Mouse (Mus musculus): ENCODE measurements around the gene Eno1. TPM values are rescaled to one million over a fixed set of nuclear protein-coding genes. Genes with fewer than 3 reads are reported as not detected.
A peak's percentile ranks its signal among the peaks of the same experiment; 100 is the strongest.

Gene Eno1
- polyA plus RNA-seq, 1 experiment from 2014 or later: 935 TPM

GRCm38 (mm10) chr4:150239503-150239902 lies 3.0 kb downstream of the Eno1 start:
- H3K9ac ChIP-seq (replicated peaks; ENCODE audit: low read length): no peak overlapping the region
- DNase-seq: no peak
- WGBS: 44% methylated on average over 6 of the region's 6 CpGs

GRCm38 (mm10) chr4:150239951-150240368 lies 3.4 kb downstream of the Eno1 start:
- no peak overlapping the region; the same call in 1 of the 2 replicates for H3K4me3 ChIP-seq (replicated peaks; ENCODE audit: low read depth, low read length)
- H3K27ac ChIP-seq (replicated peaks; ENCODE audit: low read depth, low read length): no peak overlapping the region
- H3K4me2 ChIP-seq (ENCODE audit: low read length): peak overlapping the region; percentile 86
- H3K4me1 ChIP-seq (ENCODE audit: control insufficient read depth, insufficient read depth, low read length): peaks cover 28% of the 10 kb centered on the region
- ATAC-seq (ENCODE audit: low FRiP score, low TSS enrichment): no peak
- no peak overlapping the region for H3K9ac ChIP-seq (replicated peaks; ENCODE audit: low read length)
- H3K36me3 ChIP-seq (ENCODE audit: control insufficient read depth, insufficient read depth, low read length): peaks cover 46% of the 10 kb centered on the region
- H3K9me3 ChIP-seq (ENCODE audit: control insufficient read depth, low read length): no peaks in the 10 kb centered on the region
- DNase-seq: peak; percentile 96
- no peaks in the 10 kb centered on the region for H3K27me3 ChIP-seq (ENCODE audit: control insufficient read depth, insufficient read depth, low read length)
- WGBS: 10% methylated on average over 6 of the region's 6 CpGs

More at GRCm38 (mm10) chr4:150239503-150239902, 3.0 kb downstream of the Eno1 start:
- peak overlapping the region; percentile 86 for H3K4me2 ChIP-seq (ENCODE audit: low read length)
- H3K27me3 ChIP-seq (ENCODE audit: control insufficient read depth, insufficient read depth, low read length): no peaks in the 10 kb centered on the region
- H3K9me3 ChIP-seq (ENCODE audit: control insufficient read depth, low read length): no peaks in the 10 kb centered on the region
- H3K4me3 ChIP-seq (replicated peaks; ENCODE audit: low read depth, low read length): peak overlapping the region; percentile 50
- no peak for ATAC-seq (ENCODE audit: low FRiP score, low TSS enrichment)
- H3K36me3 ChIP-seq (ENCODE audit: control insufficient read depth, insufficient read depth, low read length): peaks cover 41% of the 10 kb centered on the region
- no peak overlapping the region for H3K27ac ChIP-seq (replicated peaks; ENCODE audit: low read depth, low read length)
- peaks cover 28% of the 10 kb centered on the region for H3K4me1 ChIP-seq (ENCODE audit: control insufficient read depth, insufficient read depth, low read length)

- no peak overlapping the region for H3K4me2 ChIP-seq (ENCODE audit: low read length)
- H3K36me3 ChIP-seq (ENCODE audit: control insufficient read depth, insufficient read depth, low read length): peaks cover 49% of the 10 kb centered on the region
- 90% methylated on average over 1 of the region's 1 CpGs for WGBS
These were observed 3.9 kb downstream of the Eno1 start for GRCm38 (mm10) chr4:150240381-150240886.

GRCm38 (mm10) chr4:150241708-150242107 lies 5.2 kb downstream of the Eno1 start:
- Histone ChIP-seq H3K36me3 (ENCODE audit: control insufficient read depth, insufficient read depth, low read length) (peaks cover 61% of the 10 kb centered on the region), H3K9ac (replicated peaks; ENCODE audit: low read length) (no peak overlapping the region), H3K4me2 (ENCODE audit: low read length) (no peak overlapping the region), H3K9me3 (ENCODE audit: control insufficient read depth, low read length) (no peaks in the 10 kb centered on the region), H3K4me3 (replicated peaks; ENCODE audit: low read depth, low read length) (no peak overlapping the region), H3K27ac (replicated peaks; ENCODE audit: low read depth, low read length) (no peak overlapping the region), H3K27me3 (ENCODE audit: control insufficient read depth, insufficient read depth, low read length) (no peaks in the 10 kb centered on the region), H3K4me1 (ENCODE audit: control insufficient read depth, insufficient read depth, low read length) (peaks cover 23% of the 10 kb centered on the region)
- DNase-seq: no peak
- ATAC-seq (ENCODE audit: low FRiP score, low TSS enrichment): no peak
- 72% methylated on average over 4 of the region's 4 CpGs for WGBS

More at GRCm38 (mm10) chr4:150240381-150240886, 3.9 kb downstream of the Eno1 start:
- Histone ChIP-seq H3K9ac (replicated peaks; ENCODE audit: low read length) (no peak overlapping the region), H3K9me3 (ENCODE audit: control insufficient read depth, low read length) (no peaks in the 10 kb centered on the region), H3K4me1 (ENCODE audit: control insufficient read depth, insufficient read depth, low read length) (peaks cover 28% of the 10 kb centered on the region), H3K4me3 (replicated peaks; ENCODE audit: low read depth, low read length) (no peak overlapping the region), H3K27ac (replicated peaks; ENCODE audit: low read depth, low read length) (no peak overlapping the region), H3K27me3 (ENCODE audit: control insufficient read depth, insufficient read depth, low read length) (no peaks in the 10 kb centered on the region)
- no peak for ATAC-seq (ENCODE audit: low FRiP score, low TSS enrichment)
- no peak for DNase-seq

GRCm38 (mm10) chr4:150242745-150243144 lies 6.2 kb downstream of the Eno1 start:
- 85% methylated on average over 5 of the region's 5 CpGs for WGBS
- Histone ChIP-seq H3K9ac (replicated peaks; ENCODE audit: low read length) (no peak overlapping the region), H3K4me1 (ENCODE audit: control insufficient read depth, insufficient read depth, low read length) (peaks cover 23% of the 10 kb centered on the region), H3K27ac (replicated peaks; ENCODE audit: low read depth, low read length) (no peak overlapping the region), H3K36me3 (ENCODE audit: control insufficient read depth, insufficient read depth, low read length) (peaks cover 70% of the 10 kb centered on the region), H3K4me3 (replicated peaks; ENCODE audit: low read depth, low read length) (no peak overlapping the region), H3K4me2 (ENCODE audit: low read length) (no peak overlapping the region), H3K27me3 (ENCODE audit: control insufficient read depth, insufficient read depth, low read length) (no peaks in the 10 kb centered on the region), H3K9me3 (ENCODE audit: control insufficient read depth, low read length) (no peaks in the 10 kb centered on the region)
- ATAC-seq (ENCODE audit: low FRiP score, low TSS enrichment) (no peak), DNase-seq (no peak)

- no peak overlapping the region for H3K4me2 ChIP-seq (ENCODE audit: low read length)
- no peak for DNase-seq
- WGBS: 79% methylated on average over 2 of the region's 2 CpGs
- H3K9me3 ChIP-seq (ENCODE audit: control insufficient read depth, low read length): no peaks in the 10 kb centered on the region
- no peak for ATAC-seq (ENCODE audit: low FRiP score, low TSS enrichment)
- peaks cover 87% of the 10 kb centered on the region for H3K36me3 ChIP-seq (ENCODE audit: control insufficient read depth, insufficient read depth, low read length)
- no peaks in the 10 kb centered on the region for H3K27me3 ChIP-seq (ENCODE audit: control insufficient read depth, insufficient read depth, low read length)
- H3K4me3 ChIP-seq (replicated peaks; ENCODE audit: low read depth, low read length): no peak overlapping the region
- no peak overlapping the region for H3K9ac ChIP-seq (replicated peaks; ENCODE audit: low read length)
- H3K27ac ChIP-seq (replicated peaks; ENCODE audit: low read depth, low read length): no peak overlapping the region
- peaks cover 6% of the 10 kb centered on the region for H3K4me1 ChIP-seq (ENCODE audit: control insufficient read depth, insufficient read depth, low read length)
These were observed 9.4 kb downstream of the Eno1 start for GRCm38 (mm10) chr4:150245876-150246275.

- peaks cover 19% of the 10 kb centered on the region for H3K4me1 ChIP-seq (ENCODE audit: control insufficient read depth, insufficient read depth, low read length)
- no peak overlapping the region for H3K9ac ChIP-seq (replicated peaks; ENCODE audit: low read length)
- no peak overlapping the region for H3K27ac ChIP-seq (replicated peaks; ENCODE audit: low read depth, low read length)
- no peak overlapping the region for H3K4me2 ChIP-seq (ENCODE audit: low read length)
- H3K36me3 ChIP-seq (ENCODE audit: control insufficient read depth, insufficient read depth, low read length): peaks cover 65% of the 10 kb centered on the region
- no peaks in the 10 kb centered on the region for H3K27me3 ChIP-seq (ENCODE audit: control insufficient read depth, insufficient read depth, low read length)
- H3K4me3 ChIP-seq (replicated peaks; ENCODE audit: low read depth, low read length): no peak overlapping the region
- H3K9me3 ChIP-seq (ENCODE audit: control insufficient read depth, low read length): no peaks in the 10 kb centered on the region
- 65% methylated on average over 5 of the region's 5 CpGs for WGBS
- ATAC-seq (ENCODE audit: low FRiP score, low TSS enrichment): no peak
- peak; percentile 87 for DNase-seq
These were observed 11.5 kb downstream of the Eno1 start for GRCm38 (mm10) chr4:150248009-150248408.

GRCm38 (mm10) chr4:150248917-150249316 lies 12.4 kb downstream of the Eno1 start:
- H3K36me3 ChIP-seq (ENCODE audit: control insufficient read depth, insufficient read depth, low read length): peaks cover 57% of the 10 kb centered on the region
- H3K9me3 ChIP-seq (ENCODE audit: control insufficient read depth, low read length): no peaks in the 10 kb centered on the region
- WGBS: 82% methylated on average over 5 of the region's 5 CpGs
- H3K4me1 ChIP-seq (ENCODE audit: control insufficient read depth, insufficient read depth, low read length): peaks cover 19% of the 10 kb centered on the region
- no peak for DNase-seq
- no peak overlapping the region for H3K27ac ChIP-seq (replicated peaks; ENCODE audit: low read depth, low read length)
- no peak overlapping the region for H3K4me3 ChIP-seq (replicated peaks; ENCODE audit: low read depth, low read length)
- H3K9ac ChIP-seq (replicated peaks; ENCODE audit: low read length): no peak overlapping the region
- ATAC-seq (ENCODE audit: low FRiP score, low TSS enrichment): no peak
- H3K27me3 ChIP-seq (ENCODE audit: control insufficient read depth, insufficient read depth, low read length): no peaks in the 10 kb centered on the region
- H3K4me2 ChIP-seq (ENCODE audit: low read length): no peak overlapping the region

GRCm38 (mm10) chr4:150249731-150250270 lies 13.3 kb downstream of the Eno1 start:
- H3K4me1 ChIP-seq (ENCODE audit: control insufficient read depth, insufficient read depth, low read length): peaks cover 19% of the 10 kb centered on the region
- DNase-seq: no peak
- peak overlapping the region; percentile 89; the same call in 1 of the 2 replicates for H3K27ac ChIP-seq (replicated peaks; ENCODE audit: low read depth, low read length)
- ATAC-seq (ENCODE audit: low FRiP score, low TSS enrichment): no peak
- H3K4me2 ChIP-seq (ENCODE audit: low read length): no peak overlapping the region
- H3K9me3 ChIP-seq (ENCODE audit: control insufficient read depth, low read length): no peaks in the 10 kb centered on the region
- WGBS: 83% methylated on average over 5 of the region's 5 CpGs
- no peak overlapping the region for H3K9ac ChIP-seq (replicated peaks; ENCODE audit: low read length)
- H3K4me3 ChIP-seq (replicated peaks; ENCODE audit: low read depth, low read length): no peak overlapping the region
- H3K27me3 ChIP-seq (ENCODE audit: control insufficient read depth, insufficient read depth, low read length): no peaks in the 10 kb centered on the region
- peaks cover 48% of the 10 kb centered on the region for H3K36me3 ChIP-seq (ENCODE audit: control insufficient read depth, insufficient read depth, low read length)

Measured in midbrain, embryonic 14.5 days (tissue).